ENCODE assay signal across 7 mouse cellular contexts in the genomic region with DNA sequence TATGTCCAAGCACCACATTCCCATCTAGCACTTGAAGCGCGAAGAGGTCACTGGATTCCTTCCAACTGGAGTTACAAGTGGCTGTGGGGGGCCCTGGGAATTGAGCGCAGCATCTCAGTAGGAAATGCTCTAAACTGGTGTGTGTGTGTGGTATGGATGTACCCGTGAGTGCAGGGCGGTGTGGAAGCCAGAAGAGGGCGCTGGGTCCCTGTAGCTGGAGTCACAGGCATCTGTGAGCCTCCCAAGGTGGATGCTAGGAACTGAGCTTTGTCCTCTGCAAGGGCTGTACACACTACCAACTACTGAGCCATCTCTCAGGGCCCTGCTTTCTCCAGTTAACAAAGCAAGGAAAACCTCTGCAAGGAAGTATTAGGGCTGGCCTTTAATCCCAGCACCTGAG. TPM values are rescaled to one million over a fixed set of nuclear protein-coding genes. Genes with fewer than 3 reads are reported as not detected.
DNase-seq lines count a peak whose midpoint lies in the region; ATAC-seq and TF ChIP-seq lines count a peak whose summit lies in the region.

No protein-coding gene starts in this region.

- H3K4me3 ChIP-seq in kidney, adult 2 months (ENCODE audit: insufficient read depth, low read depth, low read length): no peak overlapping the region
- no peak overlapping the region for H3K4me3 ChIP-seq in kidney, embryonic 15.5 days (replicated peaks)
- H3K4me3 ChIP-seq in ES-E14 (ENCODE audit: insufficient read depth in 1 of 2, low read depth in 1 of 2, low read length in 2 of 2, poor library complexity in 1 of 2, severe bottlenecking in 1 of 2): peak overlapping the region in 1 of 2 experiments; percentile 26; a peak in 1 of 4 replicates
- H3K4me3 ChIP-seq in spleen, adult 2 months (ENCODE audit: extremely low read depth, insufficient read depth, insufficient read length): no peak overlapping the region

- H3K36me3 ChIP-seq in kidney, adult 2 months (ENCODE audit: control insufficient read depth, insufficient read depth, low read length): no peaks in the 10 kb centered on the region
- H3K36me3 ChIP-seq in kidney, embryonic 15.5 days: peaks cover 47% of the 10 kb centered on the region
- H3K36me3 ChIP-seq in ES-E14 (ENCODE audit: control insufficient read depth, insufficient read depth, low read length, poor library complexity, severe bottlenecking): peaks cover 18% of the 10 kb centered on the region; the same call in 1 of the 2 replicates
- H3K36me3 ChIP-seq in spleen, adult 2 months (ENCODE audit: control insufficient read depth, insufficient read depth, low read length): peaks cover 4% of the 10 kb centered on the region; the same call in 1 of the 2 replicates

- H3K27ac ChIP-seq in kidney, adult 2 months (ENCODE audit: insufficient read depth, low read depth, low read length): no peak overlapping the region
- no peak overlapping the region for H3K27ac ChIP-seq in kidney, embryonic 15.5 days
- no peak overlapping the region for H3K27ac ChIP-seq in ES-E14 (ENCODE audit: insufficient read depth, low read depth, low read length, poor library complexity, severe bottlenecking)
- no peak overlapping the region for H3K27ac ChIP-seq in spleen, adult 2 months (ENCODE audit: insufficient read depth, low read length)

- H3K4me1 ChIP-seq in kidney, adult 2 months (ENCODE audit: control insufficient read depth, insufficient read depth, low read length): peaks cover 13% of the 10 kb centered on the region; the same call in 1 of the 2 replicates
- peaks cover 19% of the 10 kb centered on the region for H3K4me1 ChIP-seq in kidney, embryonic 15.5 days
- H3K4me1 ChIP-seq in ES-E14 (ENCODE audit: control insufficient read depth in 2 of 2, insufficient read depth in 2 of 2, low read length in 2 of 2, poor library complexity in 1 of 2): peaks cover 4% of the 10 kb centered on the region in 2 experiments; a peak in 2 of 4 replicates
- H3K4me1 ChIP-seq in spleen, adult 2 months (ENCODE audit: control insufficient read depth, insufficient read depth, insufficient read length): peaks cover 7% of the 10 kb centered on the region; the same call in 1 of the 2 replicates

- DNase-seq in kidney, adult 2 months: peak; percentile 42
- peak; percentile 65 for DNase-seq in ES-E14 (ENCODE audit: low read depth, low spot score)
- peak; percentile 10 to 14 for DNase-seq in cerebellum, postnatal 36 days
- DNase-seq in spleen, adult 2 months (ENCODE audit: low read depth in 1 of 2, low spot score in 2 of 2): peak in 1 of 2 experiments; percentile 40
- no peak for DNase-seq in right cerebral cortex, postnatal 25 days
- DNase-seq in frontal cortex, postnatal 14 days (ENCODE audit: low spot score in 2 of 2): no peak

- WGBS in kidney, adult 2 months: 72% methylated on average over 6 of the region's 6 CpGs
- 94% methylated on average over 6 of the region's 6 CpGs for WGBS in kidney, embryonic 15.5 days
- WGBS in spleen, adult 2 months: 91% methylated on average over 6 of the region's 6 CpGs

- H3K27me3 ChIP-seq in kidney, adult 2 months (replicated peaks; ENCODE audit: control insufficient read depth, insufficient read depth, low read length): no peaks in the 10 kb centered on the region
- H3K27me3 ChIP-seq in kidney, embryonic 15.5 days: no peaks in the 10 kb centered on the region
- no peaks in the 10 kb centered on the region for H3K27me3 ChIP-seq in spleen, adult 2 months (ENCODE audit: control insufficient read depth, insufficient read depth, low read length)

- TF ChIP-seq POLR2A in kidney, adult 2 months (IDR thresholded peaks at IDR 0.05; ENCODE audit: low read depth, low read length): no peak
- no peak for TF ChIP-seq POLR2A in spleen, adult 2 months (IDR thresholded peaks at IDR 0.05; ENCODE audit: low read depth, low read length)

- ATAC-seq in kidney, embryonic 15.5 days (replicated peaks; ENCODE audit: low FRiP score): no peak

- H3K9me3 ChIP-seq in kidney, embryonic 15.5 days (replicated peaks): no peaks in the 10 kb centered on the region
- H3K9me3 ChIP-seq in ES-E14 (ENCODE audit: control insufficient read depth, insufficient read depth, low read depth, low read length): no peaks in the 10 kb centered on the region

- no peak overlapping the region for H3K4me2 ChIP-seq in kidney, embryonic 15.5 days

- peak; percentile 62 for TF ChIP-seq CTCF in kidney, adult 2 months (conservative IDR thresholded peaks at IDR 0.05; ENCODE audit: insufficient read depth, insufficient read length, low read depth, low read length)
- TF ChIP-seq CTCF in spleen, adult 2 months (IDR thresholded peaks at IDR 0.05; ENCODE audit: extremely low read depth, insufficient read depth, insufficient read length, insufficient replicate concordance): peak; percentile 40; the same call in 1 of the 2 replicates

- H3K9ac ChIP-seq in kidney, embryonic 15.5 days: no peak overlapping the region
- peak overlapping the region; percentile 34; the same call in 1 of the 2 replicates for H3K9ac ChIP-seq in ES-E14 (ENCODE audit: insufficient read depth, low read depth, low read length, poor library complexity, severe bottlenecking)

- in situ Hi-C loops in ES-E14 (cut with MboI; ENCODE audit: low sequenced_read_pairs in 2 of 2, unreplicated experiment in 2 of 2): no loop called here

TF ChIP-seq in ES-E14, 5 proteins besides CTCF, POLR2A, EP300 and RAD21:
- TF ChIP-seq MAFK (IDR thresholded peaks at IDR 0.05; ENCODE audit: insufficient read depth, low read depth, low read length) (no peak), ZC3H11A (IDR thresholded peaks at IDR 0.05; ENCODE audit: borderline replicate concordance, low read depth, low read length) (peak; percentile 31; the same call in 1 of the 2 replicates)
TF ChIP-seq in ES-E14: peak in this region for 1.

RNA-seq across cellular contexts. Expression of gene Hdac1, which starts 2.5 kb away (rescaled TPM):
- 35.4 and 41.6 TPM in 2 replicates for polyA plus RNA-seq in kidney, adult 2 months (2012; rRNA removed)
- polyA plus RNA-seq in kidney, embryonic 15.5 days (2015; fragmentation: Nextera tagmentation; extraction: Ambion mirVana): 264 and 274 TPM in 2 replicates
- 96.0 and 102 TPM in 2 replicates for total RNA-seq in ES-E14 (2012; rRNA removed)
- 55.1 and 69.0 TPM in 2 replicates for polyA plus RNA-seq in spleen, adult 2 months (2012; rRNA removed)

RNA-seq across cellular contexts. Expression of gene Marcksl1, which starts 26.6 kb away (rescaled TPM):
- polyA plus RNA-seq in kidney, adult 2 months (2012; rRNA removed): 20.3 and 26.5 TPM in 2 replicates
- 881 and 886 TPM in 2 replicates for polyA plus RNA-seq in kidney, embryonic 15.5 days (2015; fragmentation: Nextera tagmentation; extraction: Ambion mirVana)
- total RNA-seq in ES-E14 (2012; rRNA removed): 175 and 233 TPM in 2 replicates
- 44.0 and 55.7 TPM in 2 replicates for polyA plus RNA-seq in spleen, adult 2 months (2012; rRNA removed)

RNA-seq across cellular contexts. Expression of gene Lck, which starts 33.4 kb away (rescaled TPM):
- polyA plus RNA-seq in kidney, adult 2 months (2012; rRNA removed): 2.3 and 12.7 TPM in 2 replicates
- 11.3 and 11.4 TPM in 2 replicates for polyA plus RNA-seq in kidney, embryonic 15.5 days (2015; fragmentation: Nextera tagmentation; extraction: Ambion mirVana)
- total RNA-seq in ES-E14 (2012; rRNA removed): 19.1 and 36.6 TPM in 2 replicates
- 109 and 117 TPM in 2 replicates for polyA plus RNA-seq in spleen, adult 2 months (2012; rRNA removed)

RNA-seq across cellular contexts. Expression of gene Fam167b, which starts 38.3 kb away (rescaled TPM):
- 24.6 and 27.2 TPM in 2 replicates for polyA plus RNA-seq in kidney, adult 2 months (2012; rRNA removed)
- polyA plus RNA-seq in kidney, embryonic 15.5 days (2015; fragmentation: Nextera tagmentation; extraction: Ambion mirVana): 27.8 and 29.1 TPM in 2 replicates
- total RNA-seq in ES-E14 (2012; rRNA removed): not detected in 2 replicates
- 10.9 and 17.2 TPM in 2 replicates for polyA plus RNA-seq in spleen, adult 2 months (2012; rRNA removed)

RNA-seq across cellular contexts. Expression of gene Fam229a, which starts 49.0 kb away (rescaled TPM):
- polyA plus RNA-seq in kidney, adult 2 months (2012; rRNA removed): 0.94 and 1.1 TPM in 2 replicates
- not detected in 2 replicates for polyA plus RNA-seq in kidney, embryonic 15.5 days (2015; fragmentation: Nextera tagmentation; extraction: Ambion mirVana)
- total RNA-seq in ES-E14 (2012; rRNA removed): not detected in 2 replicates
- polyA plus RNA-seq in spleen, adult 2 months (2012; rRNA removed): 0.20 and 0.70 TPM in 2 replicates

Comparison
In these comparisons a context has a peak if more than half of its experiments do, and no peak if none do; other contexts are left out.
1. RNA of gene Marcksl1, which starts 26.6 kb away (polyA plus RNA-seq): 881 to 886 TPM in kidney, embryonic 15.5 days; 44.0 to 55.7 TPM in spleen, adult 2 months and 20.3 to 26.5 TPM in kidney, adult 2 months; every median in the first group is over 10 times any median in the second.
2. DNase-seq: peak in kidney, adult 2 months (single experiment), ES-E14 (single experiment) and cerebellum, postnatal 36 days (2 of 2); none in right cerebral cortex, postnatal 25 days (single experiment) and frontal cortex, postnatal 14 days (0 of 2).